Mouse (Mus musculus) small intestine, adult 2 months (tissue): ENCODE data around the gene Nlrp9c.
"Not testable (repeated sequence)": the region's sequence is repeated elsewhere in the genome, so short reads cannot be mapped to it uniquely, and the experiment has no call there.

Source experiments
- CTCF ChIP-seq: fragments of 200-500 bp; IDR thresholded peaks from 2 replicates; pipeline ENCODE4 v1.5.1; 2012; ENCODE audit warnings: low read depth, mild to moderate bottlenecking, control low read depth, inconsistent platforms, low read length, moderate library complexity, mixed read lengths; ENCODE audit not compliant: insufficient replicate concordance, insufficient read length; ENCODE audit errors: extremely low read depth
- POLR2A ChIP-seq: fragments of 200-500 bp; IDR thresholded peaks from 2 replicates; pipeline ENCODE4 v1.6.1; 2012; ENCODE audit warnings: low read depth, mild to moderate bottlenecking, control low read depth, inconsistent platforms, low read length, moderate library complexity

- TF ChIP-seq CTCF, POLR2A: not testable (repeated sequence)
These were observed 46.8 kb downstream of the Nlrp9c start for GRCm38 (mm10) chr7:26356719-26357118.
